Mouse (Mus musculus) brain, adult 2 months (tissue): ENCODE data around the gene Ccdc116.
"Not testable (repeated sequence)": the region's sequence is repeated elsewhere in the genome, so short reads cannot be mapped to it uniquely, and the experiment has no call there.

Experiments
- DNase-seq: peaks from one replicate; pipeline ENCODE4 v3.0.0; 2011; ENCODE audit warnings: low read depth, low spot score

The Ccdc116 gene

DNA sequence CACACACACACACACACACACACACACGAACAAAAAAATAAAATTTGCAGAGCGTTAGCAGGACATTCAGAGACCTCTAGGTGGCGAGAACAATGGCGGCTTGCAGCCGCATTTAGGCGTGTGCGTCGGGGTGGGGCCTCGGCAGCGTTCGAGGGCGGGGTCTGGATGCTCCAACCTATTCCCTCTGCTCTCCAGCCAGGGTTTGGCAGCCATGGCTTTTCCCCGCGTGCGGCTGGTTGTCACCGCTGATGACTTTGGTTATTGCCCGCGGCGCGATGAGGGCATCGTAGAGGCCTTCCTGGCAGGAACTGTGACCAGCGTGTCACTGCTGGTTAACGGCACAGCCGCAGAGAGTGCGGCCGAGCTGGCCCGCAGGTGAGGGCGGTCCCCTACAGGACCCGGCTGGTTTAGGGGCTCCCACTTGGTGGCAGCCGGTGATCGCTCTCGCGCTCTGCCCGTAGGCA, at the start of gene Ccdc116:
Gene Ccdc116, minus strand, starts transcription at position 458 of the 464 bp plus-strand sequence.
- DNase-seq: peak; percentile 95

- DNase-seq: no peak
These were observed 46.8 kb upstream of the Ccdc116 start for GRCm38 (mm10) chr16:17193823-17194222.

DNA sequence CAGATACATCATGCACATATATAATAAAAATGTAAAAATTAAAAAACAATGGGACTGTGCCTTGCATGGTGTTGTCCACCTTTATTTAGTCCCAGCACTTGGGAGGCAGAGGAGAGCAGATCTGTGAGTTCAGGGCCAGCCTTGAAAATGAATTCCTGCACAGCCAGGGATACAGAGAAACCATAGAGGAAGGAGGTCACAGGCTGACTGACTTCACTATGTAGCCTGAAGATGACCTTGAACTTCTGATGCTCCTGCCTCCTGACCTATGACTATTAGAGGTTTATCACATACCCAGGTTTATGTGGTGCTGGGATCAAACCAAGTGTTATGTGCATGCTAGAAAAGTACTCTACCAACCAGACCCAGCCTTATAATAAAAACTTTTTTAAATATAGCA, 38.4 kb upstream of the Ccdc116 start:
- no peak for DNase-seq

DNA sequence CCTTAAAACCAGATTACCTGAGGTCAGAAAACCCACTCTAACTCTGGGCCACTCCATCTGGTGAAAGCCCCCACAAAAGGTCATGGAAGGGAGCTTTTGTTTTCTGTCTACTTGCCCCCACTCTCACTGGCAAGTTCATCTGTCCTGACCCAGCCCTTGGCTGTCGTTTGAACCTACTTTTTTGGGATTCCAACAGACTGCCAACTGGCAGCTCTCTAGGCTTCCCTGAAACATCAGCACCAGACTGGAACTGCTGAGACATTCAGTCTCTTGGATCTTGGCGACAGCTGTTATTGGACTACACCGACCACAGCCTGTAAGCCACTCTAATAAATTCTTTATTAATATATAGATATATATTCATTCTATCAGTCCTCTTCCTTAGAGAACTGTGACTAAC, 36.0 kb upstream of the Ccdc116 start:
- DNase-seq: no peak

- DNase-seq: no peak
These were observed 35.1 kb upstream of the Ccdc116 start for GRCm38 (mm10) chr16:17182136-17182535.

DNA sequence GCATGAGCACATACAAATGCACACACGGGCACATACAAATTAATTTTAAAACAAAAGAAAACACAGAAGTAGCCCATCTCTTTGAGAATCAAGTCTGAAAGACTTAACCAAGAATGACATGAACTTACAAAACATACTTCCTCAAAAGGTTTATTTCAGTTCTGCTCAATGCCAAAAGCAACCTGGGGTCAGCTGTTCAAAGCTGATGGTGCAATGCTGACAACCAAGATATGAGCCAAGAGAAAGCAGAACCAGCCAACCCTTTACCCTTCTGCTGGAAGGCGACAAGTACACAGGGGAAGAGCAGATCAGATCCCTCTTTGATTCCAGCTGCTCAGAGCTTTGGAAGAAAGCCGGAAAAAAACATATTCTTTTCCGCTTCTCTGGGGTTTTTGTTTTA, 34.4 kb upstream of the Ccdc116 start:
- peak; percentile 57 for DNase-seq

GRCm38 (mm10) chr16:17179706-17180105, 32.7 kb upstream of the Ccdc116 start:
- DNase-seq: no peak

GRCm38 (mm10) chr16:17177623-17178170, 30.7 kb upstream of the Ccdc116 start:
- no peak for DNase-seq

- no peak for DNase-seq
These were observed 28.7 kb upstream of the Ccdc116 start for GRCm38 (mm10) chr16:17175765-17176164.

GRCm38 (mm10) chr16:17168049-17168448, 21.0 kb upstream of the Ccdc116 start:
- DNase-seq: no peak

GRCm38 (mm10) chr16:17167179-17167578, 20.1 kb upstream of the Ccdc116 start:
- DNase-seq: no peak

- DNase-seq: not testable (repeated sequence)
These were observed 18.4 kb upstream of the Ccdc116 start for GRCm38 (mm10) chr16:17165478-17165877.

DNA sequence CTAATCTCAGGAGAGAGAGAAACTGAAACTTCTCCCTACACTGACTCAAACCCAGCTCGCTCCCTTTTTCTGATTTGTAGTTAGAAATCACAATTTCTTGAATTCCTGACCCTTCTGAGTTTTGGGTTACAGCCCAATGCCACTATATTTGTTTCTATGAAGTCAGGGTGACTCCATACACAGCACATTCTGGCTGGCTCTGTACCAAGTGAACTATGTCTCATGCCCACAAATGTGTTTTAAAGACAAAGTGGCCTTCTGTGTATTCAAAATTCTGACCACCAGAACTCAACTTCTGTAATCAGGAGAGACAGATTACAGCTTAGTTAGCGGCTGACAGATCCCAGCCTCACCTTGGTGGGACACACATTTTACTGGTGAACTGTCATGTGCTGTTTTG, 7.3 kb upstream of the Ccdc116 start:
- no peak for DNase-seq

- no peak for DNase-seq
These were observed 4.8 kb upstream of the Ccdc116 start for GRCm38 (mm10) chr16:17151874-17152273.

DNA sequence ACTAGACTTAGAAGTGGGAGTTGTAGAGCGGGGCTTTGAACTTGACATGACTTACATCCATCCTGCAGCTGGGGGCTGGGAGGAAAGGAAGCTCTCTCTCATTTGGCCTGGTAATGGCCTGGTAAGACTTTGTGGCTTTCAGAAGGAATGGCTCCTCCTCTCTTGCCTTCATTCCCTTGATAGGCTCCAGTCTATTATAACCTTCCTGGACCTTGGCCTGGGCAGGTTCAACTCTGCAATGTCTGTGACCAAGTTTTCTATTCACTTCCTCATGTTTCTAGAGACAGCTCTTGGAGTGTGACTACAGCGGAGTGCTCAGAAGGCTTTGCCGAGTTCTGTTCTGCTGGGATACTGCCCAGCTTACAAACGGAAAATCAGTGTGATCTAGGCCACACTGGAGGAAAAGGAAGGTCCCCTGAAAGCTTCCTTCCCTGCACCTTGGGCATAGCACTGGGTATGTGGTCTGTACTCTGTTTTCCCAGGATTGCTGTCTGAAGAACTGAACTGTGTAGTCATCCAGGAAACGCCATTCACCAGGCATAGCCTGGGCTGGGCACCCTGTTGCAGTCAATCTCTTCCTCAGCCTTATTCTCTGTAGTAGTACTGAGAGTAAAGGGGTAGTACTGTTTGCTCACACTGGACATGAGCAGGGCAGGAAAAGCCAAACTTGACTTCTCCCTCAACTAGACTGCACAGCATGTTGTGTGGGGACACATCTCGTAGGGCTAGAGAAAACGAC, 3.7 kb upstream of the Ccdc116 start:
- no peak for DNase-seq

DNA sequence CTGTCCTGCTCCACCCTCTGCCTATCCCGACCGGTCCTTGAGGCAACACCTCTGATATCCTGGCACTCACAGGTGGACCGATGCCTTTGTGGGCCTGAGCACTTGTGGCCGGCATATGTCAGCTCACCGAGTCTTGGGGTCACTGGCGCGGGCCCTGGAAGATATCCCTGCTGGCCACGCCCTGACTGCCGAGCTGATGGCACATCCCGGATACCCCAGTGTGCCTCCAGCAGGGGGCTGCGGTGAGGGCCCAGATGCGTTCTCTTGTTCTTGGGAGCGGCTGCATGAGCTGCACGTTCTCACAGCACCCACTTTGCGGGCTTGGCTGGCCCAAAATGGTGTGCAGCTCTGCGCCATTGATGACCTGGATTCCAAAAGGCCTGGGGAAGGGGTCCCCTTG, 1.1 kb upstream of the Ccdc116 start:
- DNase-seq: peak; percentile 18

- peak; percentile 69 for DNase-seq
These were observed 431 bp upstream of the Ccdc116 start for GRCm38 (mm10) chr16:17147391-17147929.

GRCm38 (mm10) chr16:17144339-17144738, 2.7 kb downstream of the Ccdc116 start, which contains the start of gene Ydjc:
Gene Ydjc (plus strand): TSS chr16:17144621.
- no peak for DNase-seq

- DNase-seq: no peak
These were observed 9.7 kb downstream of the Ccdc116 start for GRCm38 (mm10) chr16:17137355-17137754.

DNA sequence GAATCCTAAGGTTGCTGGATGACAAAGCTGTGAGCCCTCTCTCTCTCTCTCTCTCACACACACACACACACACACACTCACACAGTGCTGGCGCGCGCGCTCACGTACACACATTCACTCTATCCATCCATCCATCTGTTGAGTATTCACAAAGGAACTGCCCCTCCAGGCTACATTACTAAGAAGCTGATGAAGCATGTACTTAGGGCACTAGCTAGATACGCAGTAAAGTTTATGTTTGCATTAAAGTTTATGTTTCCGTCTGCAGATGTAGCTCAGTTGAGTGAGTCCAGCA, 14.2 kb downstream of the Ccdc116 start:
- DNase-seq: peak; percentile 37

DNA sequence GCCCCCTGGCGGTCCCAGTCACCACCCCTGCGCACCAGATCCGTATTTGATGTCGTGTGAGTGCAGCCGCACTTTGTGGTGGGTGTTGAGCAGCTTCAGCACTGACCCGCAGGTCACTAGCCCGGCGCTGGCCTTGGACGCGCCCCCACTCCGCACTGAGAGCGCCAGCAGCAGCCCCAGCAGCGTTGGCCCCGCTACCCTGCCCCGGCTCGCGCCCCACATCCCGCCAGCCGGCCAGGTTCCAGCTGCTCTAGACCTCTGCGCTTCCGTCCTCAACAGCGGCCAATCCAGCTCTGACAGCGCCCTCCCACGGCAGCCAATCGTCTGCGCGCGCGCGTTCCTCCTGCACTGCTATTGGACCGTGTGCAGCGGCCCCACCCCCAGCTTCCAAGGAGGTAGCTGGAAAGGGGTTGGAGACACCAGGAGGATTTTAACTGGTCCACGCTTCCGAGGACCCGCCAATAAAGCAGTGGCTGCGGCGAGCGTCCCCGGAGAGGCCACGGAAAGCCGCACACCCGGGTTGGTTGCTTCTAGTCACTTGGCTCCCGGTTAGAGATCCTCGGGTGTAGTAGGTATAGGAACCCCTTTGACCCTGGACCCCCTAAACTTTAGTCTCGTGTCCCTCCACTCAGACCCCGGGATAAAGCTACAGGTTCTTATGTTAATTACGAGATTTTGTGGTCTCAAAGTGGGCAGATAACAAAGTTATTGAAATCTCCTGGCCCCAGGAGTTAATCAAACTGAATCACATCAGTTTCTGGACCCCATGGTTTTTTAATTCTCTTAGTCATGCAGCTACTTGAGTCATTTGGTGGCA, 14.7 kb downstream of the Ccdc116 start, which contains the start of gene Sdf2l1:
Gene Sdf2l1, minus strand, starts transcription at position 295 of the 817 bp plus-strand sequence.
- peak; percentile 99 for DNase-seq
